ENCODE assay signal across 21 mouse cellular contexts in genomic region chr6:95590463-95590862, GRCm38 (mm10).
DNase-seq lines count a peak whose midpoint lies in the region; ATAC-seq and TF ChIP-seq lines count a peak whose summit lies in the region.
"Had no signal": no experiment of that assay in that cellular context is flagged by ENCODE, and none has a peak within 500 bp of the region (broad histone marks: within the 10 kb centered on the region; RNA-seq: fewer than 3 reads in every experiment).

No protein-coding gene starts in this region.

- in situ Hi-C loops in ES-E14 (cut with MboI; ENCODE audit: low sequenced_read_pairs in 2 of 2, unreplicated experiment in 2 of 2): no loop called here

- 22% methylated on average over 4 of the region's 4 CpGs for WGBS in hindbrain, embryonic 11.5 days
- WGBS in hindbrain, embryonic 16.5 days: 25% methylated on average over 4 of the region's 4 CpGs

- TF ChIP-seq CTCF in embryonic fibroblast, embryonic 13.5 days (IDR thresholded peaks at IDR 0.05; ENCODE audit: borderline replicate concordance, insufficient read depth, low read length): no peak

- no peak overlapping the region for H3K9ac ChIP-seq in hindbrain, embryonic 11.5 days (ENCODE audit: low read depth, low read length)
- no peak overlapping the region for H3K9ac ChIP-seq in hindbrain, embryonic 16.5 days (ENCODE audit: low read depth, low read length)
- H3K9ac ChIP-seq in ES-E14 (ENCODE audit: insufficient read depth, low read depth, low read length, poor library complexity, severe bottlenecking): no peak overlapping the region
- H3K9ac ChIP-seq: embryonic facial prominence, embryonic 13.5 days; forebrain, embryonic 15.5 days; heart, embryonic 12.5 days; hindbrain, embryonic 15.5 days had no signal

- no peaks in the 10 kb centered on the region for H3K36me3 ChIP-seq in hindbrain, embryonic 11.5 days (ENCODE audit: control insufficient read depth, insufficient read depth, low read length)
- no peaks in the 10 kb centered on the region for H3K36me3 ChIP-seq in hindbrain, embryonic 16.5 days (ENCODE audit: control insufficient read depth, insufficient read depth, low read length)
- H3K36me3 ChIP-seq in ES-E14 (ENCODE audit: control insufficient read depth, insufficient read depth, low read length, poor library complexity, severe bottlenecking): peaks cover 5% of the 10 kb centered on the region
- H3K36me3 ChIP-seq: forebrain, embryonic 15.5 days; hindbrain, embryonic 15.5 days had no signal

- DNase-seq in embryo, embryonic 10 days (ENCODE audit: low spot score): peak; percentile 44
- no peak for DNase-seq in embryo, embryonic 9.5 days (ENCODE audit: extremely low spot score)
- peak; percentile 38 for DNase-seq in hindbrain, embryonic 11.5 days (ENCODE audit: low spot score)
- no peak for DNase-seq in ES-E14 (ENCODE audit: low read depth, low spot score)
- DNase-seq: adrenal gland, postnatal 14 days; B cell, adult 2 months; cerebellum, adult 18-20 months; cerebellum, adult 9-11 months; cerebellum, postnatal 36 days; gastrocnemius, postnatal 14 days; kidney, adult 11 months had no signal

- no peak overlapping the region for H3K4me2 ChIP-seq in hindbrain, embryonic 11.5 days (replicated peaks; ENCODE audit: low read depth, low read length)
- no peak overlapping the region for H3K4me2 ChIP-seq in hindbrain, embryonic 16.5 days (ENCODE audit: low read length)
- H3K4me2 ChIP-seq: embryonic facial prominence, embryonic 13.5 days; forebrain, embryonic 15.5 days; heart, embryonic 12.5 days; hindbrain, embryonic 15.5 days had no signal

- no peaks in the 10 kb centered on the region for H3K4me1 ChIP-seq in hindbrain, embryonic 11.5 days (replicated peaks; ENCODE audit: control insufficient read depth, insufficient read depth, low read length)
- peaks cover 3% of the 10 kb centered on the region for H3K4me1 ChIP-seq in hindbrain, embryonic 16.5 days (ENCODE audit: control insufficient read depth, insufficient read depth, low read depth, low read length)
- H3K4me1 ChIP-seq in ES-E14 (ENCODE audit: control insufficient read depth in 2 of 2, insufficient read depth in 2 of 2, low read length in 2 of 2, poor library complexity in 1 of 2): no peaks in the 10 kb centered on the region
- no peaks in the 10 kb centered on the region for H3K4me1 ChIP-seq in embryonic fibroblast, embryonic 13.5 days (ENCODE audit: control insufficient read depth, insufficient read depth, low read length)
- H3K4me1 ChIP-seq: embryonic facial prominence, embryonic 13.5 days; hindbrain, embryonic 15.5 days had no signal

- peak; percentile 83 for ATAC-seq in hindbrain, embryonic 11.5 days (ENCODE audit: low FRiP score)
- no peak for ATAC-seq in hindbrain, embryonic 16.5 days
- ATAC-seq in erythroid progenitor cell, adult 5-6 weeks (replicated peaks; ENCODE audit: low FRiP score, poor library complexity, severe bottlenecking): no peak
- no peak for ATAC-seq in megakaryocyte progenitor cell, adult 5-6 weeks (replicated peaks; ENCODE audit: poor library complexity)
- ATAC-seq: CD4-positive, CD25-positive, alpha-beta regulatory T cell, adult 4 months; forebrain, embryonic 15.5 days had no signal

- H3K9me3 ChIP-seq in hindbrain, embryonic 11.5 days (ENCODE audit: control insufficient read depth, low read length): no peaks in the 10 kb centered on the region
- H3K9me3 ChIP-seq in hindbrain, embryonic 16.5 days (ENCODE audit: control insufficient read depth, low read length): no peaks in the 10 kb centered on the region
- H3K9me3 ChIP-seq in ES-E14 (ENCODE audit: control insufficient read depth, insufficient read depth, low read depth, low read length): no peaks in the 10 kb centered on the region
- H3K9me3 ChIP-seq: embryonic facial prominence, embryonic 13.5 days; forebrain, embryonic 10.5 days; forebrain, embryonic 15.5 days; heart, embryonic 12.5 days; hindbrain, embryonic 15.5 days had no signal

- no peaks in the 10 kb centered on the region for H3K27me3 ChIP-seq in hindbrain, embryonic 11.5 days (ENCODE audit: control insufficient read depth, insufficient read depth, low read length)
- H3K27me3 ChIP-seq in hindbrain, embryonic 16.5 days (replicated peaks; ENCODE audit: control insufficient read depth, insufficient read depth, low read length): no peaks in the 10 kb centered on the region; the same call in 1 of the 2 replicates
- H3K27me3 ChIP-seq: embryonic facial prominence, embryonic 13.5 days; forebrain, embryonic 15.5 days; heart, embryonic 12.5 days; hindbrain, embryonic 15.5 days had no signal

- H3K4me3 ChIP-seq in hindbrain, embryonic 11.5 days (ENCODE audit: low read depth, low read length): no peak overlapping the region
- H3K4me3 ChIP-seq in hindbrain, embryonic 16.5 days (ENCODE audit: low read length): no peak overlapping the region
- no peak overlapping the region for H3K4me3 ChIP-seq in ES-E14 (ENCODE audit: insufficient read depth in 1 of 2, low read depth in 1 of 2, low read length in 2 of 2, poor library complexity in 1 of 2, severe bottlenecking in 1 of 2)
- H3K4me3 ChIP-seq in embryonic fibroblast, embryonic 13.5 days (ENCODE audit: insufficient read depth, low read length): no peak overlapping the region
- H3K4me3 ChIP-seq: embryonic facial prominence, embryonic 13.5 days; forebrain, embryonic 10.5 days; forebrain, embryonic 15.5 days; heart, embryonic 12.5 days; hindbrain, embryonic 15.5 days had no signal

- TF ChIP-seq POLR2A in embryonic fibroblast, embryonic 13.5 days (IDR thresholded peaks at IDR 0.05; ENCODE audit: low read depth, low read length): no peak

- no peak overlapping the region for H3K27ac ChIP-seq in hindbrain, embryonic 11.5 days (ENCODE audit: low read depth, low read length)
- no peak overlapping the region for H3K27ac ChIP-seq in hindbrain, embryonic 16.5 days (ENCODE audit: low read depth, low read length)
- H3K27ac ChIP-seq in ES-E14 (ENCODE audit: insufficient read depth, low read depth, low read length, poor library complexity, severe bottlenecking): no peak overlapping the region
- 0 out of 2 replicates have a peak overlapping the region, but pooled peaks have one; percentile 26 for H3K27ac ChIP-seq in embryonic fibroblast, embryonic 13.5 days (ENCODE audit: insufficient read depth, low read length)
- H3K27ac ChIP-seq: embryonic facial prominence, embryonic 13.5 days; forebrain, embryonic 10.5 days; forebrain, embryonic 15.5 days; hindbrain, embryonic 15.5 days had no signal

TF ChIP-seq in ES-E14, 5 proteins besides CTCF, POLR2A, EP300 and RAD21:
- no peak for TF ChIP-seq ZC3H11A (IDR thresholded peaks at IDR 0.05; ENCODE audit: borderline replicate concordance, low read depth, low read length)
- peak; percentile 34; the same call in 1 of the 2 replicates for TF ChIP-seq MAFK (IDR thresholded peaks at IDR 0.05; ENCODE audit: insufficient read depth, low read depth, low read length)
- no peak for TF ChIP-seq CHD2 (IDR thresholded peaks at IDR 0.05; ENCODE audit: low read depth, low read length)
- no peak for TF ChIP-seq ZNF384 (IDR thresholded peaks at IDR 0.05; ENCODE audit: low read depth, low read length)
TF ChIP-seq in ES-E14: peak in this region for 1.

Comparison
In these comparisons a context has a peak if more than half of its experiments do, and no peak if none do; other contexts are left out.
1. DNase-seq: peak in embryo, embryonic 10 days (single experiment) and hindbrain, embryonic 11.5 days (single experiment); none in embryo, embryonic 9.5 days (single experiment) and ES-E14 (single experiment).